Mouse (Mus musculus) cerebellum, adult 2 months (tissue): ENCODE data around the gene Cacna1i.

Experiments
- CTCF ChIP-seq: fragments of 200-500 bp; IDR thresholded peaks from 2 replicates; pipeline ENCODE4 v1.5.1; 2011; ENCODE audit warnings: low read depth, mild to moderate bottlenecking, control low read depth, low read length, moderate library complexity, borderline replicate concordance; ENCODE audit not compliant: insufficient read depth
- POLR2A ChIP-seq: fragments of 200-500 bp; IDR thresholded peaks from 2 replicates; pipeline ENCODE4 v1.6.1; 2011; ENCODE audit warnings: low read length, control low read depth, borderline replicate concordance; ENCODE audit not compliant: insufficient read depth

DNA sequence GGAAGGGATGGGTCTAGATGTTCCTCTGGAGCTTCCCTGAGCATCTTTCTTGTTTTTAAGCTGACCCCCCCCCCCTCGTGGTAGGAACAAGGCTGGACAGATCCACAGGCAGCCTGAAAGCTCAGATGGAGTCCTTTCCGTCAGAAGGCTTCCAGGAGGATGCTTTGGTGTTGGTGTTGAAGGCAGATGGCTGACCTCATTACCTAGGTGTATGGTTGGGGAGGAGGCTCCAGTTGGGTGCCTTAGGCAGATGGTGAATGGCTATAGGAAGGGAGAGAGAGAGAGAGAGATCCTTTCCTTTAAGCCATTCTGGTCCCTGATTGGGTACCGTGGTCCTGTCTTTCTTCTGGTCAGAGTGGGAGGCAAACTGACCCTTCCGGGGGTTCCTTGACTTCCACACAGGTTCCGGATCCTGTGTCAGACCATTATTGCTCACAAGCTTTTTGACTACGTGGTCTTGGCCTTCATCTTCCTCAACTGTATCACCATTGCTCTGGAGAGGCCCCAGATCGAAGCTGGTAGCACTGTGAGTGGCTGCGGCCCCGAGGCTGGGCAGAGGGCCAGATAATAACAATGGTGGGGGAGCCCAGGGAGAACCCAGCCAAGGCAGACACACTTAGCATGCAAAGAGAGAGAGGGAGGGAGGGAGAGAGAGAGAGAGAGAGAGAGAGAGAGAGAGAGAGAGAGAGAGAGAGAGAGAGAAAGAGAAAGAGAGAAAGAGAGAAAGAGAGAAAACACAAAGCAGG, 86.4 kb downstream of the Cacna1i start:
- TF ChIP-seq POLR2A (no peak), CTCF (no peak)
